Mouse (Mus musculus) left cerebral cortex, adult 2 months (tissue): ENCODE measurements around the gene Fanca. TPM values are rescaled to one million over a fixed set of nuclear protein-coding genes. Genes with fewer than 3 reads are reported as not detected.

Experiments used
- DNase-seq, 2 experiments: peaks; one replicate each; pipeline ENCODE4 v3.0.0; 2021 to 2022; ENCODE audit warnings: low spot score in 2 of 2, mixed read lengths in 1 of 2; ENCODE audit errors: extremely low spot score in 1 of 2
- H3K27ac ChIP-seq: fragments of 200-600 bp; 2 replicates; pipeline ENCODE4 v1.8.1; 2022
- H3K4me3 ChIP-seq: fragments of 200-600 bp; 2 replicates; pipeline ENCODE4 v1.8.1; 2022
- CTCF ChIP-seq: fragments of 200-600 bp; IDR thresholded peaks from 2 replicates; pipeline ENCODE4 v1.8.1; 2022; ENCODE audit warnings: antibody characterized with exemption, mild to moderate bottlenecking, moderate library complexity
- intact Hi-C: fragments of 180-260 bp; cut with DNase I; formaldehyde crosslinking; loops from one replicate; pipeline ENCODE4 v1.15.1; 2025
- total RNA-seq, 2 experiments: library from RNA; stranded (reverse); gene quantifications; 2 replicates each; pipeline ENCODE4 v1.2.3; 2021

Fanca gene
- total RNA-seq, 2 experiments from 2014 or later = 3.1 to 3.7 TPM

DNA sequence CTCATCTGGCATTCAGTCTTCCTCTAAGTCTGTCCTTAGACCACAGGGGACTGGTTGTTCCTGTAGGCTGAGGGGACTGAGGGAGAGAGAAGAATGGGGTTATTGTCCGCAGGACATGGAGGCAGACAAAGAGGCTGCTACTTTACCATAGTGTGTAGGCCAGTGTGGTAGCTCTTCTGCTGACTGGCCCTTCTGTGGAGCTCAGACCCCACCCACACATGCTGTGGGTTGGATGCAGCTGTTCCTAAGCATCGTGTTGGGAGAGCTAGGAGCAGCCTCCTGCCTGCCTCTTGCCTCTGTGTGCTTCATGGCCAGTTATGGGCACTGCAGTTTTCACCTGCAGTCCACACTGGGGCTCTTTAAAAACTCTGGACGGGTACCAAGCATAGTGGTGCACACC is 61.3 kb downstream of the Fanca start:
- H3K27ac ChIP-seq = peak overlapping the region; percentile 80
- intact Hi-C loops = loop anchor here (10.0 kb wide), 1 partner anchor 108 kb away; no protein-coding TSS in a partner anchor
- H3K4me3 ChIP-seq = no peak overlapping the region
- no peak for TF ChIP-seq CTCF
- DNase-seq = peak; percentile 29 to 37

DNA sequence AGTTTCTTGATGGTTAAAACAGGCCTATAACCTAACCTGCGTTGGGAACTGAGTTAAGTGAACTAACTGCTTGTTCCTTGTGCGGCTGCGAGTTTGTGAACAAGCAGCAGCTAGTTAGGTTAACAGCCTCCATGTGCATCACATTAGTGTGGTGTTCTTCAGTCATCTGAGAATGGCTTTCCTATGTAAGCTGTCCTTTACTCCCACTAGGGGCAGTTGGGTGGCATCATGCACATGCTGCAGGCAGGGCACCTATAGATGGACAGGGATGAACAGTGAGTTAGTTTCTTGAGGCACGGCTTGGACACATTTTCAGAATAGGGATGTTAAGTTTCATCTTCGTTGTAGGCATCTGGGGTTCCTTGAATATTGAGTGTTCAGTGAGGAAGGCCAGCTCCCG is 63.2 kb downstream of the Fanca start:
- intact Hi-C loops = loop anchor here (10.0 kb wide), 1 partner anchor 110 kb away; no protein-coding TSS in a partner anchor
- DNase-seq = no peak
- no peak; the same call in none of the 2 replicates for TF ChIP-seq CTCF
- peak overlapping the region; percentile 99 for H3K4me3 ChIP-seq
- H3K27ac ChIP-seq = peak overlapping the region; percentile 98

DNA sequence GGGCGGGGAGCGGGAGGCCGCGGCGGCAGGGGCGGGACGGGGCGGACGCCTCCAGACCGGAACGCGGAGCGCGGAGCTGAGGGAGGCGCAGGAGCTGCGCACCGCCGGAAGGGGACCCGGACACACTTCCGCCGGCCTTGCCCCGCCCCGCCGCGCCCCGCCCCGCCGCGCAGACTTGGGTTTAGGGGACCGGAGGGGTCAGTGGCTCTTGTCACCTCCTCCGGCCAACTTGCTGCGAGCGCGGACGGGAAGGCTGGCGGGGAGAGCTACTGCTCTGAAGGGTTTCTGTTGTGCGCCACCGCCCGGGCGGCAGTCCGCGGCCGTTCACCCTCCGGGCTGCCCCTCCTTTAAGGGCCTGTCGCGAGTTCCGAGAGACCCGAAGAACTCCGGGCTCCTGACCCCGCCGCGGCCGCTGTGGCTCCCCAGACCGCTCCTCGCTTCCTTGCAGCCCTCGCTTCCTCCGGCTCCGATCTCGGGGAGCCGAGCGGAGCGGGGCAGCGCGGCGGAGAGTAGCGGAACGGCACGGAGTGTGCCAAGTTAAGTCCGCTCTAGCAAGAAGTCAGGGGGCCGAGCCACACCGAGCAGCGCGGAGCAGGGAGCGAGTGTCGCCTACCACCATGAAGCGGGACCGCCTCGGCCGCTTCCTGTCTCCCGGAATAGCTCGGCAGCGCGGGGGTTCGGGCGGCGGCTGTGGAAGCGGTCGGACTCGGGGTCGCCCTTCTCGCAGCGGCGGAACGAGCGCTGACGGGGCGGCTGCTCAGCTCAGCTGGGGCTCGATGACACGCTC is 64.1 kb downstream of the Fanca start, which contains the start of the genes Zfp276 and Vps9d1:
TSS of gene Zfp276 (plus strand) at position 97 of the 787 bp plus-strand sequence.
TSS of gene Vps9d1 (minus strand) at position 250 of the 787 bp plus-strand sequence.
- DNase-seq = peak; percentile 85 to 88
- TF ChIP-seq CTCF = no peak; the same call in 1 of the 2 replicates
- intact Hi-C loops = loop anchor here (1.0 to 10.0 kb wide), 2 partner anchors 19 to 111 kb away; no protein-coding TSS in a partner anchor
- Histone ChIP-seq H3K4me3 (peak within 1 kb of the TSS; percentile 99), H3K27ac (peak within 1 kb of the TSS; percentile 98)

DNA sequence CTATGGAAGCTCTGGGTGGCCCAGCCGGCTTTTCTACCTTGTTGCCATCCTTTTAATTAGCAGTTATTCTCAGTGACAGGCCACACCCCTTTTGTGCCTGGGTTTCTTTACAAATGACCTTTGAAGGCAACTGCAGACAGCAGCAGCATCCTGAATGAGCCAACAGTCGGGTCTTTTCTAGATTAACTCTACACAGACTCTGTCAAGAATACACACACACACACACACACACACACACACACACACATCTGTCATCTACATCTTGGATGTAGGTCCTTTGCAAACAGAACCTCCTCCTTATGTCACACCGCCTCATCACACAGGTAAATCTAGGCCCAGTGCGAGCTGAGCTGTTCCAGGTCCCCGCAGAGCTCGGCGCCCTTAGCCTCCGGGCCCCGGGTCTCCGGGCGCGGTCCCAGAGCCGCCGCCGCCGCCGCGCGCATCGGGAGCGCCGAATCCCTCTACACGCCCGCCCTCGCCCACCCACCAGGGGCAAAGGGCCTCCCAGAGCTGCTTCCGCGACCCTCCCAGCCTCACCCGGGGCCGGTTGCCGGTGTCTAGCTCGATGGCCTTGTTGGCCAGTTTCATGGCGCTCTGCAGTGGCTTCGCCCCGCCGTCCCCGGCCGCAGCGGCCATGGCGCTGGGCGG is 64.8 kb downstream of the Fanca start:
- Histone ChIP-seq H3K27ac (peak overlapping the region; percentile 98), H3K4me3 (peak overlapping the region; percentile 99)
- DNase-seq = no peak
- TF ChIP-seq CTCF = no peak
- intact Hi-C loops = loop anchor here (1.0 to 10.0 kb wide), 2 partner anchors 18 to 111 kb away; no protein-coding TSS in a partner anchor

GRCm38 (mm10) chr8:123252925-123253324 is 65.5 kb downstream of the Fanca start:
- no peak for DNase-seq
- intact Hi-C loops = loop anchor here (10.0 kb wide), 1 partner anchor 112 kb away; no protein-coding TSS in a partner anchor
- Histone ChIP-seq H3K4me3 (peak overlapping the region; percentile 99), H3K27ac (0 out of 2 replicates have a peak overlapping the region, but pooled peaks have one; percentile 15)
- TF ChIP-seq CTCF = no peak

DNA sequence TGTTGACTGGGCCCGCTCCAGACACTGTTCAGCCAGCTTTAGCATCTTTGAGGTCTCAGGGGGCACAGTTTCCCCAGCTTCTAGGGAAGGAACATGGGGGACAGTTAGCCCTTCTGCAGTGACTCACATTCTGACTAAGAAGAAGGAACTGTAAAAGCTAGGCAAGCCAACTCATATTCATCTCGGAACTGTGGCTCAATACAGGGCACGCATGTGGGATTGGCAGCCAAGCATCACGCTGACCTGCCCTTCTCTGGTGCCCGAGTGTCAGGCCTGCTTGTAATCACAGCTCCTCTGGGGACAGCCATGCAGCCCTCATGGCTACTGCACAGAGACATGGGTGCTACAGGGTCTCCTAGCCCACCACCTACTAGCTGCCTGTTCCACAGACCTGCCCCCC is 67.4 kb downstream of the Fanca start:
- intact Hi-C loops = loop anchor here (10.0 kb wide), 1 partner anchor 114 kb away; no protein-coding TSS in a partner anchor
- no peak for TF ChIP-seq CTCF
- Histone ChIP-seq H3K27ac (no peak overlapping the region), H3K4me3 (no peak overlapping the region)
- DNase-seq = no peak

GRCm38 (mm10) chr8:123248596-123248995 is 69.8 kb downstream of the Fanca start:
- Histone ChIP-seq H3K4me3 (no peak overlapping the region), H3K27ac (no peak overlapping the region)
- no peak for TF ChIP-seq CTCF
- DNase-seq = no peak
- intact Hi-C loops = no loop called here

DNA sequence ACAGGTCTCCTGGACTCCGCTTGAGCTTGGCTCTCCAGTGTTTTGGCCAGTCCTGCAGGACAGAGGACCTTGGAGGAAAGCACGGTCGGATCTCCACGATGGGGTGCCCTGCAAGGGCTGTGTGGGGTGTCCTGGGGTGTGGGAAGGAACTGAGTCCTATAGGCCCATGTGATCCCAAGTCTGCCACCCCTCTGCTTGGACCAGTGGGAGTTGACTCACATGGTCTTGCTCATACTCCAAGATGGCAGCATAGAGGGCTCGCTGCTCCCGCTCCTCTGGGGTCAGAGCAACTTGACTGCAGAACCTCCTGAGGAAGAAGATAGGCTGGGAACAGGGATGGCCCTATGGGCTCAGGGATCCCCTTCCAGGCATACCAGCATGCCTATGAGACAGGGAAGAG is 70.6 kb downstream of the Fanca start:
- Histone ChIP-seq H3K27ac (no peak overlapping the region), H3K4me3 (no peak overlapping the region)
- no peak for TF ChIP-seq CTCF
- DNase-seq = no peak
- intact Hi-C loops = no loop called here

DNA sequence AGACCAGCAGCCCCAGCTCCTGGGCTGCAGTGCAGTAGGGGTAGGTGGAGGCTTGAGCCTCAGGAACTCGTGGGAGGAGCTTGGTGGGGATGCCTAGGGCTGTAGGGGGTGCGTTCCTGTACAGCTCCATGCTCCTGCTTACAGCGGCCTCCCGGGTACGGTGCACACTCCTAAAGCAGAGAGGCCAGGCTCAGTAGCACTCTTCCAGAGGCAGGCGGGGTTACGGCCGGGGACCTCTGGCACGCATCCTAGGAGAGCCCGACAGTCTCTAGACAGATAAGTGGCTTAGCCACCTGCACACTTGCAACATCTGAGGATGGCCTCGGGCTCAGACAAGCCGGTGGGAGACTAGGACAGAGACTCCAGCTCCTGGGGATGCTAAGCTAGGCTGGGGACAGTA is 72.8 kb downstream of the Fanca start:
- H3K27ac ChIP-seq = no peak overlapping the region
- no peak for TF ChIP-seq CTCF
- DNase-seq = no peak
- intact Hi-C loops = no loop called here
- H3K4me3 ChIP-seq = no peak overlapping the region

DNA sequence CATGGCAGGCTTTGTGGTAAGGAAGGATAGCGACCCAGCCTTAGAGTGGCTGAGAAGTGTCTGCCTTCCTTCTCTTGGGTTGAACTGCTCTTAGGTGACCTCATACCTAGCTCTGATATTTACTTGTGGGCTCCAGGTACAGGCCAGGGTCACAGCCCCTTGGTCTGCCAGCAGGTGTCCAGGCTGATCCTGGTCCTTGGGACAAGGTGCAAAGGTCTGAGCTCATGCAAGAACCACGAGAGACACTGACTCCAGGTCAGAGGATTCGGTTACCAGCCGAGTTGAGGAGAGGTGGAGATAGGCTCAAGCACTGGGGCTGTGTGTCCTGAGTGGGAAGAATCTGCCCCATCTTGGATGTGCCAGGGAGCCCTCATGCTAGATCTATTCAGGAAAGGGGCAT is 74.0 kb downstream of the Fanca start:
- intact Hi-C loops = no loop called here
- DNase-seq = no peak
- no peak for TF ChIP-seq CTCF

DNA sequence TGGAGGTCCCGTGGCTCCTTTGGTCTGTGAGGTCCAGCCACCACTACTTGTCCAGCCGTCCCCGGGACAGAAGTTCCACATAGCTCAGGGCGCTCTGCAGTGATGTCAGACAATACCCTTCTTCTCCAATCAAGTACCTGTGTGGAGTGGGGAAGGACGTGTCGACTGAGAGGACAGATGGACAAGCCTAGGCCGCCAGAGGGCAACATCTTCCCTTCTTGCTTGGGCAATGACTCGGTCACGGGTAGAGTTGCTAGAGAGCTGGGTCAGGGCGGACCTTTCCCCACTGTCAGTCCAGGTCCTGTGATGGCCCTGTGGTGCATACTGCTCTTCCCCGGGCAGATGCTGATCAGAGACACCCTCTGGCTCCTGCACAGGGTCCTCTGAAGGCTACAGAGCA is 75.3 kb downstream of the Fanca start:
- intact Hi-C loops = no loop called here
- no peak; the same call in 1 of the 2 replicates for TF ChIP-seq CTCF
- Histone ChIP-seq H3K27ac (no peak overlapping the region), H3K4me3 (no peak overlapping the region)
- DNase-seq = no peak

More for the DNA sequence above, 74.0 kb downstream of the Fanca start:
- no peak overlapping the region for H3K4me3 ChIP-seq
- no peak overlapping the region for H3K27ac ChIP-seq
